Mouse (Mus musculus) left cerebral cortex, postnatal 36 days (tissue): Measurements from ENCODE around the gene Igf2bp2. TPM values are rescaled to one million over a fixed set of nuclear protein-coding genes. Genes with fewer than 3 reads are reported as not detected.

Source experiments
- DNase-seq, 2 experiments: peaks; one replicate each; pipeline ENCODE4 v3.0.0; 2021 to 2022; ENCODE audit warnings: low spot score in 2 of 2, mixed read lengths in 1 of 2
- intact Hi-C: fragments of 180-260 bp; cut with DNase I; formaldehyde crosslinking; loops from one replicate; pipeline ENCODE4 v1.15.1; 2025
- total RNA-seq, 2 experiments: library from RNA; stranded (reverse); gene quantifications; 2 replicates each; pipeline ENCODE4 v1.2.3; 2021

The Igf2bp2 gene
- total RNA-seq, 2 experiments from 2014 or later: 0.79 to 2.4 TPM

DNA sequence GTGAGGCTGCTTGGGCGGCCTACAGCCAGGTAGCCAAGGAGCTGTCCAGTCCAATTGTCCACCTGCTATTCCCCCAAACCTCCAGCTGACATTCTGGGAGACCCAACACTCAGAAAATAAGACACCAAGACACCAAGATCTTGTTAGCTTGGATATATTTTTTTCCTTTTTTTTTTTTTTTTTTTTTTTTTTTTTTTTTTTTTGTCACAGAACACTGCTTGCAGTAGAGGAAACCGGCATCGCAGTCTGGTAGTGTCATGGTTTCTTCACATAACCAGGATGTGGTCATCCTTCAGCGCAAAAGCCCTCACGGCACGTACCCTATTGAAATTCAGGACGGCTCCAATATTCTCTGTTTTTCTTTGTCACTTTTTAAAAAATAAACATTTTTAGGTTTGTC lies 104.2 kb downstream of the Igf2bp2 start:
- intact Hi-C loops: no loop called here
- DNase-seq: no peak

DNA sequence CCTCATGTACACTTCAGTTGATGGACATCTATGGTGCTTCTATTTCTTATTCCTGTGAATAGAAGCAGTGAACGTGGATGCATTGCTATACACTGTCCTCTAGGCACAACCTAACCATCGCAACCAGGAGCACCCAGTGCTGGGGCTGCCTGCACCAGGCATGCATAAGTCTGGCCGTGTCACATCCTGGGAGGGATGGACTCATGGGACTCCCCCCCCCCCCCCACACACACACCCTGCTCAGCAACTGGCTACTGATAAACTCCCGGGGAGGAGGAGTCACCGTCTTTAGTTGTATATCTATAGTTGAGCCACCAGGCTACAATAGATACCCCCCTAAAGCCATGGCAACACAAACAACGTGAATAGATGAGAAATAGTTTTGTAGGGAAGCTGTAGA lies 105.6 kb downstream of the Igf2bp2 start:
- no peak for DNase-seq
- intact Hi-C loops: no loop called here

DNA sequence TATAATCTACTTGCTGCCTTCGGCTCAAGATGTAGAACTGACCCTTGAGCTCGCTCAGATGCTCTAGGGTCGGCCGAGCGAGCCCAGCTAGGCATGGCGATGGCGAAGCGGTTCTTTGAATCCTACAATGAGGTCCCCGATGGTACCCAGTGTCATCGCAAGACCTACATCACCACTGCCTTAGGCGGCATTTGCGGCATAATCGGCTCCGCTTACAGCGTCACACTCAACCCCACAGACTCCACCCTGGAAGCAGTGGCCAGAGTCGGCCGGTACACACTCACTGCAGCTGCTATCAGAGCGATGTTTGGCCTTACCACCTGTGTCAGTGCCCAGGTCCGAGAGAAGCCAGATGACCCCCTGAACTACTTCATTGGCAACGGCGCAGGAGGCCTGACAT lies 109.7 kb downstream of the Igf2bp2 start:
- DNase-seq: no peak

DNA sequence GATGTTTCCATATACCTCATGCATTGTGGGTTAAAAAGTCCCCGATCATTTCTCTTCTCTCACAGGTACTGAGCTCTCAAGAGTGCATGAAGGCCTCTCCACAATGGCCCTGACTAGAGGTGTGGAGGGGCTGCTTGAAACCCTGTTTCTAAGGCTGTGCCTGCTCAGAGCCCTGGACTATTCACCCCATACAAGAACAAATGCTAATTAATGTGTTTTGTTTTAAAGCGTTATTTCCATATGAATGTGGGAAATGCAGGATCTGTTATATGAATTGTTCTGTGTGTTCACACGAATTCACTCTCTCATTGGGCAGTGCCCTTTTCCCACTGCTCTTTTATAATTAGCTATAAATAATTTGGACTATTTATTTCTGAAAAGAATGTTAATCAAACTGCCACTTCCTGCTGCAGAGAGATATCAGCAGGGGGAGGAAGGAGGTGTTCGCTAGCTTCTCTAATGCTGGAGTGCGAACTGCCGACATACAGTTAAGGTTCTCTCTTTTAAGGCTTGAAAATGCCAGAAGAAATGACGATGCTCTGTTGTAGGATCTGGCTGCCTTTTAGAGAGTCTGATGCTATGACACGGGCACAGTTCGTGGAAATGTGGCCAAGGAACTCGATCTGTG lies 116.2 kb downstream of the Igf2bp2 start:
- intact Hi-C loops: no loop called here
- no peak for DNase-seq

More for the DNA sequence above, 109.7 kb downstream of the Igf2bp2 start:
- intact Hi-C loops: no loop called here

DNA sequence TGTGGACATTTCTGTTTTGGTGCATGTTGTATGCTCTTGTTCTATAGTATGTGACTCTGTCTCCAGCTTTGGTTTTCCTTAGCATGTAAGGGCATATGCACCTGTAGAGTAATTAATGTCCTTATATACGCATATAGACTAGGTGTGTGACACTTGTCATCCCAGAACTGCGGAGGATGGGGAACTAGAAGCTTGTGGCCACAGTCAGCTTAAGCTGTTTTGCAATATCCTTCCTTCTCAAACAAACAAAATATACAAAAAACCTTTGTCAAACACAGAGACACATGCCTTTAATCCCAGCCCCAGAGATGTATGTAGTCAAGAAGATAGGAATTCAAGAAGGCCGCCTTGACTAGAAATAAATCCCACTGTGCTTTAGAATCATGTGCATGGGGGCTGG lies 117.2 kb downstream of the Igf2bp2 start:
- no peak for DNase-seq
- intact Hi-C loops: no loop called here

DNA sequence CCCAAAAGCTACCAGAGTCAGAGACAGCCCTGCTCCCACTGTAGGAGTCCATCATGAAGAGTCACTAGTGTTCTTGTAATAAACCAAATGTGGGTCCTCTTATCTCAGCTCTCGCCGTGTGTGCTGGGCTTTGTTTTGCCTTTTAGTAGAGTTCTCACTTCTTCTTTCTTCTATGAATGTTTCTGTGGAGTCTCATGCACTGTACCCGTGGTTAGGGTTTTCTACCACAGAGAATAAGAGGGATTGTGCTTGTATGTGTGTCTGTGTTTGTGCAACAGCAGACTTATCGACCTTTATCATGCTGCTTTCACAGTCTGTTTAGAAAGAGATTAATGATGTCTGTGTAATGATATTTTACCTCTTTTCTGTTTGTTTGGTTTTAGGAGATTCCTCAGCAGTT lies 119.3 kb downstream of the Igf2bp2 start:
- intact Hi-C loops: no loop called here
- DNase-seq: no peak

DNA sequence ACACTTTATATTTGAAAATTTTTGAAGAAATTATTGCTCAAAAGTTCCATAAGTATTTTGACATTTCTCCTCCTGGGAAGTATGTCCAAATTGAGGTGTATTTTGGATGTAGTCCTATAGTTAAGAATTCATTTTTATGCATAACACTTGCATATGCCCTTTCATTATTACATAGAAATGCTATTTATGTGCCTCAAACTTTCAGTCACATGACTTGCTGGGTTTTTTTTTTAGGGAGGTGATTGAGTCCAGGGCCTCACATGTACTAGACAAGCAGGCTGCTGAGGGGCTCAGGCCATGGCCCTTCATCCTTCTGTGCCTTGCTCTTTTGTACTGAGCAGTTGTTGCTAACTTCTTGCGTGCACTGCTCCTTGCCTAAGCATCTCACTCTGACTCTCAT lies 123.1 kb downstream of the Igf2bp2 start:
- intact Hi-C loops: no loop called here
- DNase-seq: no peak

DNA sequence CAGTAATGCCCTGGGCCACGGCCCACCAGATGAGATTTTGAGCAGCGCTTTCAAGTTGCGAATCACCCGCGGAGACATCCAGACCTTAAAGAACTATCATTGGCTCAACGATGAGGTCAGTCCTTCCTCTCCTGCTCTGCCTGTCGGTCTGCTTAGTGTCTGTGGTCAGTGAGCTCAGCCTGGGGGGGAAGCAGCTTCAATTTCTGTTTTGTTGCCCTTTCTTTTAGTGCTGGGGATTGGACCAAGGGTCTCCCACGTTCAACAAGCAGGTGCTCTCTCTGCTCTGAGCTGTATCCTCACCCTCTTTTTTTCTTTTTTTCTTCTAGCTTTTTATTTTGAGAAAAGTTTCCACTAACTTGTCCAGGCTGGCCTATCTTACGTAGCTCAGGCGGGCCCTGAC lies 124.5 kb downstream of the Igf2bp2 start:
- DNase-seq: no peak

DNA sequence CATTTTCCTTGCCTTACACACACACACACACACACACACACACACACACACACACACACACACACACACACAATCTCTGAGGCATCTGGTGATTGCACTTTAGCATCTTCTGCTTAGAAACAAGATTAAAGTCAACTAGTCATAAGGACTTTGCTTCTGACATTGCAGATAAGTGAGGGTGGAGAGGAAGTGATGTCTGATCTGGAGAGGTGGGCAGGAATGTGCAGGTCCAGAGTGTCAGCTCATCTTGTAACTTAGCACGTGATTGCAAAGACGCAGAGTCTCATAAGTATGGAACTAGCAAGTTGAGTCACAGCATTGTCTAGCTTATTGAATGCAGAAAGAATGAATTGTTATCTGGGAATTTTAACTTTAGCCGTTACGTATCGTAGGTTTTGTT lies 135.6 kb downstream of the Igf2bp2 start:
- no peak for DNase-seq
- intact Hi-C loops: no loop called here

More for the DNA sequence above, 124.5 kb downstream of the Igf2bp2 start:
- intact Hi-C loops: no loop called here

DNA sequence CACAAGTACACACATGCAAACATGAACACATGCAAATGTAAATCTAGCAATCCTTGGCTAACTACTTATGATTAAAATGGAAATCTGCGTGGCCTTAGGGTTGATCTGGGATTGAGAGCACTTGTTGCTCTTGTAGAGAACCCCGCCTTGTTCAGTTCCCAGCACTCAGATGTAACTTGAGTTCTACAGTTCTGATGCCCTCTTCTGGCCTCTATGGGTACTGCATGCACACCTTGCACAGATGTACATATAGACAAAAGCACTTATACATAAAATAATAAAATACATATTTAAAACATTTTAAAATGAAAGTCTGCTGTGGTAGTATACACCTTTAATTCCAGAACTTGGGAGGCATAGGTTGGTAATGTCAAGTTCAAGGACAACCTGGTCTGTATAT lies 141.0 kb downstream of the Igf2bp2 start:
- no peak for DNase-seq
- intact Hi-C loops: loop anchor here (5.0 kb wide), 1 partner anchor 185 kb away; no protein-coding TSS in a partner anchor

DNA sequence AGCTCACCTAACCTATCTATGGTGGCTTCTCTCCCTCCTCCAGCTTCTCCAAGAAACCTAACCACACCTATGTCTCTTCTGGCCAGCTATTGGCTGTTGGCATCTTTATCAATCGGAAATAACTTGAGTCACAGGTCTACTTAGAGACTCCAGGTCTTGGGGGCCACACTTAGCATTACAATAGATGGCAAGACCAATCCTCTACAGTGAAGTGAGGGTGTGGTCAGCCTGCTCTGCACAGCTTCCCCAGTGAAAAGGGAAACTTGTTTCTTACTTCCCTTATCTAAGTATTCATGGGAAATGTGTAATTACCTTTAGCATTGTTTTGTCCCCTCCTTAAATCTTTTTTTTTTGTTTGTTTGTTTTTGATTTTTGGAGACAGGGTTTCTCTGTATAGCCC lies 147.5 kb downstream of the Igf2bp2 start:
- intact Hi-C loops: no loop called here
- no peak for DNase-seq

DNA sequence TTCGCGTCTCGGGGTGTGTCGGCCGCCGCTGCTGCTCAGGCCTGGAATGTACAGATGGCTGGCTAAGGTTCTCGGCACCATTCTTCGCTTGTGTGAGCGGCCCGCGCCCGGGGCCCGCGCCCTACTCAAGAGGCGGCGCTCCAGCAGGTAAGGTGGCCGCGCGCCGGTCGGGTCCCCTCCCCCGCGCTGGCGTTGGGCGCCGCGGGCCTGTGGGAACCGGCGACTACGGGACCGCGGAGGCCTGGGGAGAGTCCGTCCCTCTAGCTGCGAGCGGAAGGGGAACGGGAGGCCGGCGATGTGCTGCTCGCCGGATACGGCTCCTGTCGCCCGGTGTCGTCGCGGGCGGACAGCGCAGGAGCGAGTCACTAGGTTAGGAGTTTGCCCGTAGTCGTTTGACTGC lies 153.5 kb downstream of the Igf2bp2 start:
- intact Hi-C loops: loop anchor here (5.0 kb wide), 2 partner anchors 62 to 162 kb away; partner anchors contain the start of gene Tmem41a
- DNase-seq: no peak

DNA sequence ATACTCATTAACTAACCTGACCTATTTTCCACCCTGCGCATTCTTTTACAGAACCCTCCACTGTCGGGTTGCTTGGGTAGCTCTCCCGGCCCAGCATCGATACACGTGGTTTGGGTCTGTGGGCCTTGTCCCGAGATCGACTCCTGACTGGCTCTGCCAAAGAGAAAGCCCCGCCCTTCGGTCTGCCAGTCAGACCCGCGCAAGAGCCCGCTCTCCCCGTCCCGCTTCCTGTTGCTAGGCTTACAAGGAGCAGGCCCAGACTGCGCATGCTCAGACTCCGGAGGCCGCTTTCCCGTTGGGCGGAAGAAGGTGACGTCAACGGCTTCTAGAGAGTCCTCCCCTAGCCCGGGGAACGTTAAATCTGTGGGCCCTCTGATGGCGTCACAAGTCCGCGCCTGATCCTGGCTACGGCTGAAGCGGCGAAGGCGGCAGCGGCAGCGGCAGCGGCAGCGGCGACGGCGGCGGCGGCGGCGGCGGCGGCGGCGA lies 154.0 kb downstream of the Igf2bp2 start, which contains the start of gene Senp2:
Senp2 (plus strand) TSS at position 386 of the 486 bp plus-strand sequence.
- DNase-seq: peak; percentile 100
- intact Hi-C loops: loop anchor here (5.0 kb wide), 2 partner anchors 62 to 162 kb away; partner anchors contain the start of gene Tmem41a

Other genes starting within 250 kb of the Igf2bp2 start
- 10 to 100 TPM; 17.6 to 17.7 TPM for gene Tmem41a, start 215.7 kb downstream of the Igf2bp2 start, total RNA-seq
- under 1 TPM; 0.25 to 0.57 TPM for gene Liph, start 167.6 kb downstream of the Igf2bp2 start, total RNA-seq
- gene Senp2, start 153.8 kb downstream of the Igf2bp2 start, total RNA-seq: 100 to 1,000 TPM in 1 of 2 experiments, 10 to 100 TPM in 1; 93.8 to 100 TPM
- gene Tra2b, start 102.7 kb upstream of the Igf2bp2 start, total RNA-seq: 10 to 100 TPM; 64.1 to 71.4 TPM